16 mouse cellular contexts compared by ENCODE assay signal in genomic region chr11:106753314-106753713, GRCm38 (mm10).
"Had no signal": no experiment of that assay in that cellular context is flagged by ENCODE, and none has a peak within 500 bp of the region (broad histone marks: within the 10 kb centered on the region; RNA-seq: fewer than 3 reads in every experiment).

No protein-coding gene starts in this region.

- H3K4me1 ChIP-seq: neural tube, embryonic 13.5 days; neural tube, embryonic 15.5 days; stomach, embryonic 15.5 days had no signal

- H3K9me3 ChIP-seq: neural tube, embryonic 13.5 days; neural tube, embryonic 15.5 days; stomach, embryonic 15.5 days had no signal

- H3K36me3 ChIP-seq: neural tube, embryonic 13.5 days; neural tube, embryonic 15.5 days; stomach, embryonic 15.5 days had no signal

- H3K9ac ChIP-seq: neural tube, embryonic 13.5 days; neural tube, embryonic 15.5 days; stomach, embryonic 15.5 days had no signal

- H3K27ac ChIP-seq: neural tube, embryonic 13.5 days; neural tube, embryonic 15.5 days; stomach, embryonic 15.5 days; stomach, postnatal 0 days had no signal

- DNase-seq: retina, postnatal 1 day; right cerebral cortex, adult 18-20 months; right cerebral cortex, postnatal 14 days; right cerebral cortex, postnatal 25 days; right cerebral cortex, postnatal 4 days; spleen, adult 18-20 months; thymus, adult 18-20 months; thymus, adult 2 months; thymus, postnatal 14 days; thymus, postnatal 25 days; thymus, postnatal 36 days; thymus, postnatal 4 days had no signal

- H3K27me3 ChIP-seq: neural tube, embryonic 13.5 days; neural tube, embryonic 15.5 days; stomach, embryonic 15.5 days had no signal

- H3K4me2 ChIP-seq: neural tube, embryonic 13.5 days; neural tube, embryonic 15.5 days; stomach, embryonic 15.5 days had no signal

- H3K4me3 ChIP-seq: neural tube, embryonic 13.5 days; neural tube, embryonic 15.5 days; stomach, embryonic 15.5 days had no signal
